Mouse (Mus musculus) left cerebral cortex, adult 2 months (tissue): ENCODE results near the gene Adcy7. TPM values are rescaled to one million over a fixed set of nuclear protein-coding genes. Genes with fewer than 3 reads are reported as not detected.

Experiments used
- DNase-seq, 2 experiments: peaks; one replicate each; pipeline ENCODE4 v3.0.0; 2021 to 2022; ENCODE audit warnings: low spot score in 2 of 2, mixed read lengths in 1 of 2; ENCODE audit errors: extremely low spot score in 1 of 2
- H3K27ac ChIP-seq: fragments of 200-600 bp; 2 replicates; pipeline ENCODE4 v1.8.1; 2022
- H3K4me3 ChIP-seq: fragments of 200-600 bp; 2 replicates; pipeline ENCODE4 v1.8.1; 2022
- CTCF ChIP-seq: fragments of 200-600 bp; IDR thresholded peaks from 2 replicates; pipeline ENCODE4 v1.8.1; 2022; ENCODE audit warnings: antibody characterized with exemption, mild to moderate bottlenecking, moderate library complexity
- intact Hi-C: fragments of 180-260 bp; cut with DNase I; formaldehyde crosslinking; loops from one replicate; pipeline ENCODE4 v1.15.1; 2025
- long read RNA-seq, 2 experiments: library from polyadenylated mRNA; stranded (forward); transcript quantifications; one replicate each; pipeline ENCODE4 v2.0.0; 2021; ENCODE audit warnings: borderline mapping rate in 2 of 2
- total RNA-seq, 2 experiments: library from RNA; stranded (reverse); gene quantifications; 2 replicates each; pipeline ENCODE4 v1.2.3; 2021

Gene Adcy7
- 1 to 10 TPM; 4.1 to 4.8 TPM for total RNA-seq
- long read RNA-seq, experiment 1, full-length matches to known transcripts, result 4 of 7 reads
- long read RNA-seq, experiment 1, partial matches to known transcripts, result 0 of 7 reads
- long read RNA-seq, experiment 1, other reads (novel, unspliced or antisense), result 3 of 7 reads
- long read RNA-seq, experiment 2, partial matches to known transcripts, result 5 of 9 reads
- long read RNA-seq, experiment 2, other reads (novel, unspliced or antisense), result 4 of 9 reads

DNA sequence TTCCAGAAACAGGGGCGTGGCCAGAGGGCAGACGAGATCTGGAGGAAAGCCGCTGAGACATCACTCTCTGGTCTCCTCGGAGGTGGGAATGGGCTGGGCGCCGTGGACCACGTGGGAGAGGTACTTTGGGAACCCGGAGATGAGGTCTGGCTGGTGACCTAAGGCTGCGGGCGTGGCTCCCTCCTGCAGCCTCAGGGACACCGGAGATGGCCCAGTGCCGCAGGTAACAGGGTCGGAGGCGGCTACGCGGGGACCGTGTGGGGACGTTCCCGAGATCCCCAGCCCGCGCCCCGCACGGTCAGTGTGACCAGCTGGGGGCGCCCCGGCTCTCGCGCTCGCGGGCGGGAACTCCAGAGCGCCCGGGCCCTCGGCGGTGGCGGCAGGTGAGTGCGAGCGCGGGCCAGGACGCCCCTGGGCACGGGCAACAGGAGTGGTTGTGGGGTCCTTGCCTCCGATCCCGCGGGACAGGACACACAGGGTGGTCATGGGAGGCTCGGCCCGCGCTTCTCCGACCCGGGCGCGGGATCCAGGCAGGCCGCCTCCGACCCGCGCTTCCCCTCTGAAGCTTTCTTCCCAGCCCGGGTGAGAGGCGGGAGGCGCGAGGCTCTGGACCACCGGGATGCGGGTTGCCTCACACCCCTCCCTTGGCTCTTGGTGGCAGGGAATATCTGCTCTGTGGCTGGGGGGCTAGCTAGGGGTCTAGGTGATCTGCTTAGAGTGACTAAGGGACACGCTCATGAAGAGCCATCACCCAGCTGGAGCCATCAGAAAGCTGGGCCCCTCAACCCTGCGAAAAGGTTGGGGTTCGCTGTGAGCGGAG is at the start of gene Adcy7:
TSS of gene Adcy7 (plus strand) at position 173 of the 820 bp plus-strand sequence.
- H3K4me3 ChIP-seq, result peak within 1 kb of the TSS; percentile 50
- peak; percentile 61 for TF ChIP-seq CTCF
- peak in 1 of 2 experiments; percentile 43 for DNase-seq
- no peak within 1 kb of the TSS for H3K27ac ChIP-seq
- intact Hi-C loops, result loop anchor here (2.0 to 5.0 kb wide), 2 partner anchors 70 to 86 kb away; no protein-coding TSS in a partner anchor

DNA sequence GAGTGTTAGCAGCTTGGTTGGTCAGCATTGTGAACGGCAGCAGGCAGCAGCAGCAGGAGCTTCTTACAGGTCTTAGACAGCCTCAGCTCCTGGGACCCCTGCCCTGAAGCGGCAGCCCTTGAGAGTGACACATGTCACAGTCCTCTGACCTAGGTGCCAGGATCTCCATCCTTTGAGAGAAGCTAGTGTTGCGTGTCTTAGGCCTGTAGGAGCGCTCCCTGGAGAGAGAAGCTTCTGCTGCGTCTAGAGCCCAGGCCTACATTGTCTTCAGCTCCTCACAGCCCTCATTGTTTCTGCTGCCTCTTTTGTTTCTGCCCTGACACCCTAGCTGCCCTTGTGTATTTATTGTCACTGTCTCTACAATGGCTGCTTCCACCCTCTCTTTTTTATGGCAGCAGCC is 46.8 kb upstream of the Adcy7 start:
- no peak for TF ChIP-seq CTCF
- intact Hi-C loops, result no loop called here
- no peak for DNase-seq
- H3K4me3 ChIP-seq, result no peak overlapping the region
- peak overlapping the region; percentile 25 for H3K27ac ChIP-seq

DNA sequence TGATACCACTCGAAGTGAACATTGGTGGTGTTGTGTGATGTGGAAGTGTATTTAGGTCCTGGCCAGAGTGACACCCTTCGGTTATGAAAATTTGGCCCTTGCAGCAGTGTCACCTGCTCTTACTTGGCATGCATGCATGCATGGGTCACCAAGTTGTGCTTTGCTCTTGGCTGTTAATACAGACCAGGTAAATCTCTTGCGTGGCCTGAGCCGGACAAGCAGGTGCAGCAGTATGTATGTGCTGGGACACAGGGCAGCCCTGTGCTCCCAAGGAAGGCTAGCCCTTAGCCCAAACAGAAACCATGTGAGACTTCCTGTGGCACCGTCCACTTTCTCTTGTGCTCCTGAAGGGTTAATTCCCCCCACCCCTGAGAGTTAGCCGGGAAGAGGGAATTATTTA is 44.4 kb upstream of the Adcy7 start:
- no peak for TF ChIP-seq CTCF
- no peak for DNase-seq
- intact Hi-C loops, result no loop called here

DNA sequence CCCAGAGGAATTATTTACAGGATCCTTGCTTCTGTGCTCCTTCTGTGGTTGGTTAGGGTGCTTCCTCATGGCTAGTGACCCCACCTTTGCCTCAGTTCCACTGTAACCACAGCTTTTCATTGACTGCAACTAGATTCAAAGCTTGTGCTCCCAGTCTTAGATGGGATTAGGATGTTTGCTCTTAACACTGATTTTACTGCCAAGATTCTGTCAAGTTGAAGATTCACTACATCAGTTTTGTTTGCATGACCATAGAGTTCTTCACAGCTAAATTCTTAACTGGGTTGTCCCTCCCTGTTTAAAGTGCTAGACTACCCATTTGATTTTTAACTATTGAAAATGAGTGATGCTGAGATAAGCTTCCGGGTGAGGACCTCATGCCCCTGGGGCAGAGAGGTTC is 43.9 kb upstream of the Adcy7 start:
- no peak overlapping the region for H3K4me3 ChIP-seq
- intact Hi-C loops, result no loop called here
- TF ChIP-seq CTCF, result no peak
- DNase-seq, result no peak
- H3K27ac ChIP-seq, result no peak overlapping the region

More for the DNA sequence above, 44.4 kb upstream of the Adcy7 start:
- Histone ChIP-seq H3K27ac (no peak overlapping the region), H3K4me3 (no peak overlapping the region)

DNA sequence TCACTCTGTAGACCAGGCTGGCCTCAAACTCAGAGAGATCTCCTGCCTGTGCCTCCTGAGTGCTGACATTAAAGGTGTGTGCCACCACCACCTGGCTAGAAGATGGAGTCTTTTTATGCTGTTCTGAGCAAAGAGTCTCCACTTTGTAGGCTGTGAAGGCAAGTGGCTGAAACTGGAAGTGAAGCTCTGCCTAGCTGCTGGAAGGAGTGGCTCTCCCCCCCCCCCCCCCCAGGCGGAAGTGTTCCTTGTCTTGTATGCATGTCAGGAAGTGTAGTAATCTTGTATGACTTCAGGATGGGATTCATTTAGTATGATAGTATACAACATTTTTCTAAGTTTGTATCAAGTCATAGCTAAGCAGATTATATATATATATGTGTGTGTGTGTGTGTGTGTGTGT is 43.4 kb upstream of the Adcy7 start:
- H3K27ac ChIP-seq, result no peak overlapping the region
- intact Hi-C loops, result no loop called here
- no peak; the same call in 1 of the 2 replicates for TF ChIP-seq CTCF
- no peak for DNase-seq
- H3K4me3 ChIP-seq, result no peak overlapping the region

DNA sequence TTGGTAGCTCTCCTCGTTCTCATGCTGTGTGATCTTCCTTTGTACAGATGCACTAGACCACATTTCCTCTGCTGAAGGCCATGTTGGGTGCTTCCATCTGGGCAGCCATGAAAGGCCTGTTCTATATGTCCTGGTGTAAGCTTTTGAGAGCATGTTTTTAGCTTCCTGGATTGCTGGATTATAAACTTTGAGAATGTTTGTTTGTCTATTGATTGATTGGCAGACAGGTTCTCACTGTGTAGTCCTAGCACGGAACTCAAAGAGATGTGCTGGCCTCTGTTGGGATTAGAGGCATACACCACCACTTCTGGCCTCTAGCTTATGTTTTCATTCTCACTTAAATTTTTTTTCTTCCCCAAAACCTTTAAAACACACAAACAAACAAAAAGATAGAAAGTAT is 35.5 kb upstream of the Adcy7 start:
- no peak for TF ChIP-seq CTCF
- no peak for DNase-seq
- intact Hi-C loops, result no loop called here
- Histone ChIP-seq H3K27ac (no peak overlapping the region), H3K4me3 (no peak overlapping the region)

DNA sequence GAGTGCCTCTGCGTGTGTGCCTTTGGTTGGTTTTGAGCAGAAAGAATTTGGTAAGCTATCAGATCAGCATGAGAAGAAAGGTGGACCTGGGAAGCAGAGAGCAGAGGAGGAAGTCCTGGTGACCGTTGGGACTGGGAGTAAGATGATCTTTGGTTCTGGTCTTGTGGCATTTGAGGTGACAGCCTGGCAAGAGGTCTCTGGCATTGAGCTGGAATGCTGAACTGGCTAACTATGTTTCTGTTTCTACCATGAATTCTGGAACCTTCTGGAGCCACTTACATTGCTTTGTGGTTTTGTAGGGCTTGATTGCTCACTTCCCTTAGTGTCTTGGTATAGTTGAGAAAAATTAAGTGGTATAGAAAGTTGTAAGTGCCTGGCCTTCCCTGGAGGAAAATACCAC is 34.6 kb upstream of the Adcy7 start:
- Histone ChIP-seq H3K27ac (no peak overlapping the region), H3K4me3 (no peak overlapping the region)
- DNase-seq, result no peak
- intact Hi-C loops, result no loop called here
- no peak for TF ChIP-seq CTCF

DNA sequence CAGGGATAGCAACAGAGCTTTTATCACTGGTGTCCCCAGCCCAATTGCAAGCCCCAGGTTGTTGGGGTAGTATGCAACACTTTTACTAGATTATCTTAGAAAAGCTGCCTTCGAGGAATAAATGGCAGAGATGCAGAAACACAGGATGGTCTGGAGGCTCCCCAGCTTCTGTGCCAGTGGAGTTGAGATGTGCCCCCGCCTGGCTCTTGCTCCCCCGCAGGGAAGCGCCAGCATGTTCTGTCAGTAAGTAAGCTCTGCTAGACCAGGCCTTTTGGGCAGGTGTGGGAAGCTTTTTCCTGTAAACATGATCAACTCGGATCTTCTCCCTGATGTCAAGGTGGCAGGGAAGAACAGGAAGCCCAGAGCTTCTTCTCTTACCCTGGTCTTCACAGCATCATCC is 32.9 kb upstream of the Adcy7 start:
- no peak for TF ChIP-seq CTCF
- DNase-seq, result no peak
- no peak overlapping the region for H3K27ac ChIP-seq
- intact Hi-C loops, result no loop called here
- H3K4me3 ChIP-seq, result no peak overlapping the region

DNA sequence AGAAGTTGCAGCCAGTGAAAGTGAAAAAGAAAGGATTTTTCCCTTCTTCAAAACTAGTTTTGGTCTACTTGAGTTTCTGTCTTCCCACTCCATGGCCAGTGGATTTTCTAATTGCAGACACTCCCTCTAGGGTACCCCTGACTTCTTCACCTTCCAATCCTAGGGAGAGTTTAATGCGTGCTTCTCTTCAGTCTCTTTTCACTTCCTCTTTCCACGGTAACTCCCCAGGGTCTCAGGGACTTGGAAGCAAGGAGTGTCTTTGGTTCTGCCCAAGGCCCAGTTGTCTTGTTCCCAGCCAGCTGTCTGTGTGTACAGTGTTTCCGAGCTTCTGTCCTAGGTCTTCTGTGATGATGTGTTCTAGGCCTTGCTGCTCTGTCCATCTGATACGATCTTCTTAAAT is 30.3 kb upstream of the Adcy7 start:
- Histone ChIP-seq H3K27ac (no peak overlapping the region), H3K4me3 (no peak overlapping the region)
- intact Hi-C loops, result loop anchor here (5.0 to 10.0 kb wide), 3 partner anchors 40 to 647 kb away; no protein-coding TSS in a partner anchor
- no peak for TF ChIP-seq CTCF
- no peak for DNase-seq

DNA sequence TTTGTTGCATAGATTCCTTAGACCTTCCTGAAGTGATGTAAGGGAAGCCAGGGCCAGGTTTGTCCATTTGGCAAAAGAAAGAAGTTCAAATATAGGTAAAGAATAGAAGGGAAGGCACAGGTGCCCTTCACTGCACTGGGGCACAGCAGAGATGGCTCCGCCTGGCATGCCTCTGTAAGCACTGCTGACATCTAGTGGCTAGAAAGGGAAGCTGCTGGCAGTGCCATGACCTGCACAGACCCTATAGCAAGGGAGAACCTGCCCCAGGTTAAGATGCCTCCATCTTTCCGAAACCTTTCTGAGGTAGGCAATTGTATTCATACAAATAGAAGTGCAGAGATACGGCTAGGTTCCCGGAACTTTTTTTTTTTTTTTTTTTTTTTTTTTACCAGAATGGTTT is 27.9 kb upstream of the Adcy7 start:
- H3K4me3 ChIP-seq, result no peak overlapping the region
- no peak overlapping the region for H3K27ac ChIP-seq
- peak; percentile 83 for TF ChIP-seq CTCF
- DNase-seq, result peak; percentile 28 to 37
- intact Hi-C loops, result loop anchor here (5.0 to 10.0 kb wide), 3 partner anchors 42 to 649 kb away; no protein-coding TSS in a partner anchor

DNA sequence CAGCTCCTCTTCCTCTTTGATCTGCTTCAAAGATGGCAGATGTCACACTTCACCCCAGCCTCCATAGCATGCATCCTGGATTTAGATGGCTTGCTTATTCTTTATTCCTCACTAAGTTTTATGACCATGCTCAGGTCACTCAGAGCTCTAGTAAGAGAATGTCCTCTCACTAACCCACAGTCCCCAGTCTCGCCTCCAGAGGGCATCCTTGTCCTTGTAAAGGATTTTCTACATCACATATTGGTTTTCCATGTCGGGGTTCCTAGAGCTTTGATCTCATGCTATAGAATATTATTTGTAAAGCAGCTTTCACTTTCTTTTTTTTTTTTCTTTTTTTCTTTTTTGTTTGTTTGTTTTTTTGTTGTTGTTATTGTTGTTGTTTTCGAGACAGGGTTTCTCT is 19.4 kb upstream of the Adcy7 start:
- Histone ChIP-seq H3K4me3 (no peak overlapping the region), H3K27ac (no peak overlapping the region)
- peak; percentile 46 for TF ChIP-seq CTCF
- DNase-seq, result no peak
- intact Hi-C loops, result no loop called here

DNA sequence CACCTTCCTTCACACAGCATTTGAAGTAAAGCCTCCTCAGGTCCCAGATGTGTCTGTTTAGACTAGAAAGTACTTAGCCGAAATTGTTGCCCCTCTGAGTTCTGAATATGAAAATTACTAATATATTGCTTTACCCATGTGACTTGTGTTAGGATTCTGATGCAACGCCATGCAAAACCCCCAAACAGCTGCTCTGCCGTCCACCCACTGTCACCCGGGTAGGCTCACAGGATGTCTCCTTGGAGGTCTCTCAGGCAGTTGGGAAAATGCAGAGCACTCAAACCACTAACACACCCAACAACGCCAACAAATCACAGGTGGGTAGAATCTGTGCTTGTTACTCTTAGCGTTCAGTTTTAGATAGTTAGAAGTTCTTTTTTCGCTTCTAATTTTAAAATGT is 17.2 kb upstream of the Adcy7 start:
- no peak for DNase-seq
- intact Hi-C loops, result no loop called here
- no peak for TF ChIP-seq CTCF
- Histone ChIP-seq H3K4me3 (no peak overlapping the region), H3K27ac (no peak overlapping the region)
